Mouse (Mus musculus): Measurements from ENCODE around the gene Plekho1. TPM values are rescaled to one million over a fixed set of nuclear protein-coding genes. Genes with fewer than 3 reads are reported as not detected.
"Not testable (repeated sequence)": the region's sequence is repeated elsewhere in the genome, so short reads cannot be mapped to it uniquely, and the experiment has no call there.

The Plekho1 gene
- total RNA-seq, 1 experiment from 2014 or later: 29.4 TPM

- DNase-seq: no peak
These were observed 15.4 kb downstream of the Plekho1 start for GRCm38 (mm10) chr3:95980276-95980970.

GRCm38 (mm10) chr3:95978265-95978664 is 17.5 kb downstream of the Plekho1 start:
- no peak for DNase-seq

- DNase-seq: not testable (repeated sequence)
These were observed 18.2 kb downstream of the Plekho1 start for GRCm38 (mm10) chr3:95977587-95977986.

GRCm38 (mm10) chr3:95977079-95977478 is 18.7 kb downstream of the Plekho1 start:
- DNase-seq: no peak

GRCm38 (mm10) chr3:95972873-95973634 is 22.7 kb downstream of the Plekho1 start:
- peak; percentile 23 for DNase-seq

- no peak for DNase-seq
These were observed 23.4 kb downstream of the Plekho1 start for GRCm38 (mm10) chr3:95972251-95972872.

GRCm38 (mm10) chr3:95970661-95971060 is 25.1 kb downstream of the Plekho1 start:
- not testable (repeated sequence) for DNase-seq

- DNase-seq: no peak
These were observed 26.5 kb downstream of the Plekho1 start for GRCm38 (mm10) chr3:95969277-95969676.

GRCm38 (mm10) chr3:95965518-95966451 is 30.0 kb downstream of the Plekho1 start:
- peak; percentile 30 for DNase-seq

- peak; percentile 38 for DNase-seq
These were observed 32.1 kb downstream of the Plekho1 start for GRCm38 (mm10) chr3:95963681-95964080.

GRCm38 (mm10) chr3:95963230-95963629 is 32.6 kb downstream of the Plekho1 start:
- no peak for DNase-seq

- DNase-seq: not testable (repeated sequence)
These were observed 33.6 kb downstream of the Plekho1 start for GRCm38 (mm10) chr3:95962182-95962581.

- DNase-seq: no peak
These were observed 36.0 kb downstream of the Plekho1 start for GRCm38 (mm10) chr3:95959807-95960206.

GRCm38 (mm10) chr3:95959082-95959481 is 36.7 kb downstream of the Plekho1 start:
- DNase-seq: peak; percentile 42

- DNase-seq: peak; percentile 63
These were observed 38.2 kb downstream of the Plekho1 start for GRCm38 (mm10) chr3:95957359-95958148.

GRCm38 (mm10) chr3:95955318-95955717 is 40.5 kb downstream of the Plekho1 start:
- DNase-seq: no peak

GRCm38 (mm10) chr3:95954648-95955173 is 41.1 kb downstream of the Plekho1 start:
- not testable (repeated sequence) for DNase-seq

GRCm38 (mm10) chr3:95953522-95953921 is 42.3 kb downstream of the Plekho1 start:
- DNase-seq: no peak

- no peak for DNase-seq
These were observed 42.8 kb downstream of the Plekho1 start for GRCm38 (mm10) chr3:95953023-95953422.

- not testable (repeated sequence) for DNase-seq
These were observed 44.2 kb downstream of the Plekho1 start for GRCm38 (mm10) chr3:95951566-95951965.

Measured in adrenal gland, postnatal 14 days (tissue).